Mouse (Mus musculus): ENCODE data around the gene Gm10974.

Gene Gm10974

DNA sequence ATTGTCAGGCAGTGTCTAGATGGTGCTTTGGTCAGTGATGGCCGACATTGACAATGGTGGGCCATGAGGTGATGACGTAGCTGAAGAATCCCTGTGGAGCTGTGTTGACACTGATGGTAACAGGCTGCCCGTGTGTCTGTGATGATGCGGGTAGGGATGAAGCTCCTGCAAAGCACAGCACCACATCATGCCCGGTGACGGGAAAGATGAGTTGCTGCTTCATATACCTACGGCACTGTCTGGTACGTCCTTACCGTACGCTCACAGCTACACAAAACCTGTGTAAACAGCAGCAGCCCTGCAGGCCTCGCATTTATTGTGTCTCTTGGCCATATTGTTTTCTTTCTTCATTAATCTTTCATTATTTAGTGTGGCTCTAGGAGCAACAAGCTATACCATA is 1.2 kb upstream of the Gm10974 start:
- DNase-seq: no peak

GRCm38 (mm10) chr7:66365411-66365810 is 294 bp upstream of the Gm10974 start:
- DNase-seq: no peak

- no peak for DNase-seq
Measured at GRCm38 (mm10) chr7:66369071-66369933, 3.6 kb downstream of the Gm10974 start.

- no peak for DNase-seq
Measured at GRCm38 (mm10) chr7:66369934-66370445, 4.3 kb downstream of the Gm10974 start.

DNA sequence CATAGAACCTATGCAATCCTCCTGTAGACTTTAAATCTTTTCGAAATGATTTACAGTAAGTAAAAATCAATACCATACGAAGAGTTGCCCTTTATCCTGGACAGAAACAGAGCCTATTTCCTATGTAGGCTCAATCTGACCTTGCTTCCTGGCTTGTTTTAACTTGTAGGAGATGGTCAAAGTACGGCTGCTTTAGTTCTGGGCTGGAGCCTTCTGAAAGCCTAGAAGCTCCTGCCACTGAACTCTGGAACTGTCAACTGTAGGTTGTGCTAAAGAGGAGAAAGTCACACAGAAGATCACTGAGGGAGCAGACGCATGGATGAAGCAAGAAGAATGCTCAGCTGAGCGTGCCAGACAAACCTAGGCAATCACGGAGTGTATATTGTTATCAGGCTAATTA is 5.3 kb downstream of the Gm10974 start:
- DNase-seq: no peak

- DNase-seq: no peak
Measured at GRCm38 (mm10) chr7:66373391-66373790, 7.7 kb downstream of the Gm10974 start.

GRCm38 (mm10) chr7:66375736-66376135 is 10.0 kb downstream of the Gm10974 start:
- DNase-seq: no peak

DNA sequence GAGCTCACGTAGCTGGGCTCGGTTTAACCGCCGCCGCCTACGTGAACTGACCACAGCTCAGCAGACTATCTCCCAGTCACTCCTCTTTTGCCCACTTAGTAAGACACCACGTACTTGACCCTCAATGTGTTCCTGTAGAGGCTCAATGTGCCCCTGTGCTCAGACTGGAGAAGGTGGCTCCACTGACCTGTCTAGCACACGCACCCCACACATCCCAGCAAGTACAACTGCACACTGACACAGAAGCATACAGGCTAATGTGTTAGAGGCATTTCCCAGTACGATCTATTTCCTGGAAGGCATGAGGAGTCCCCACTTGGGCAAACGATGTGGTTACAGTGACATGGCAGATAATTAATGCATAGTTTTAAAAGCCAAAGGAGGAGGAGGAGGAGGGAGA is 10.9 kb downstream of the Gm10974 start:
- no peak for DNase-seq

GRCm38 (mm10) chr7:66384213-66384612 is 18.5 kb downstream of the Gm10974 start:
- no peak for DNase-seq

DNA sequence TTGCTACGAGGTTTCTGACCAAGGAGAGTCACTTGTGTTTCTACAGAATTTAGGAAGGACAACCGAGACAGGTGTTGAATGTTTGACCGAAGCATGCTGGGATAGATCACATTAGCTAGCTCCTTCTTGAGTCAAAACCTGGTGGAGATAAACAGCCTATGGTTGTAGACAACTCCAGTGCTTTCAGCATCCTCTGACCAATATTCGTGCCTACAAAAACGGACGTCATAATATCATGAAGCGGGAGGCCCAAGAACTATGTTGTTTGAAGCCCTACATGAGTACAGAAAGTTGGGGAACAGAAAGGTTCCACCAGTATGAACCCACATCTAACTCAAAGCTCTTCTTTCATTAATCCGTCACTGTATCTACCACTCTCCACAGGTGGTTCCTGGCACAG is 19.2 kb downstream of the Gm10974 start:
- no peak for DNase-seq

DNA sequence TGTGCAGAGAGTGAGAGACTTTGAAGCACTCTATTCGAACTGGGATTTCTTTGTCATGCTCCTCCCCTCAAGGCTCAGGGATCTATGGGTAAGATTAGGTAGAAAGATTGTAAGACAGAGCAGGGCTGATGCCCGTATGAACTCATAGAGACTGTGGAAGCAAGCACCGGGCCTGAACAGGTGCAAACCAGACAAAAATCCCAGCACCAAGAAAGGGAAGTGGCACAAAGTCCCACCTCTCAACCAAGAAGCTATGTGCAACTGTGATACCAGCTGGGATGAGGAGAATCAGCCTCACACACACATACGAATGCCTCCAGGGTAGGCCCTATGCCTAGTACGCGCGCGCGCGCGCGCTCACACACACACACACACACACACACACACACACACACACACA is 20.1 kb downstream of the Gm10974 start:
- DNase-seq: no peak

- DNase-seq: no peak
Measured at GRCm38 (mm10) chr7:66386411-66386810, 20.7 kb downstream of the Gm10974 start.

DNA sequence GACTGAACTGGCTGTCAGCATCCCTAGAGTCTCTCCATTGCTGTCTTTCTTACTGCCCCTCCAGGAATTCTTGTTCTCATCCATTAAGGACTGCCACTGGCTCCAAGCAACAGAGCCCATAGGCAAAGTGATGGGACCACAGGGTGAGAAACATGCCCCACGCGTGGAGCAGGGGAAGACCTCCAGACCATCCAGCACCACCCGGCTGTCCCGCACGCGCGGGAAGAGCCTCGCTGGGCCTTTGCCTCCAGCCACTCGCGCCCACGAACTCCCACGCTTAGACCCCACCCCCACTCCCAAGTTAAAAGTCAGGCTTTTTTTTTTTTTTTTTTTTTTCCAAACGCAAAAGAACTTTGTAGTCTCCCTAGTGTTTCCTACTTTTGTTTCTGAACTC is 21.7 kb downstream of the Gm10974 start:
- no peak for DNase-seq

DNA sequence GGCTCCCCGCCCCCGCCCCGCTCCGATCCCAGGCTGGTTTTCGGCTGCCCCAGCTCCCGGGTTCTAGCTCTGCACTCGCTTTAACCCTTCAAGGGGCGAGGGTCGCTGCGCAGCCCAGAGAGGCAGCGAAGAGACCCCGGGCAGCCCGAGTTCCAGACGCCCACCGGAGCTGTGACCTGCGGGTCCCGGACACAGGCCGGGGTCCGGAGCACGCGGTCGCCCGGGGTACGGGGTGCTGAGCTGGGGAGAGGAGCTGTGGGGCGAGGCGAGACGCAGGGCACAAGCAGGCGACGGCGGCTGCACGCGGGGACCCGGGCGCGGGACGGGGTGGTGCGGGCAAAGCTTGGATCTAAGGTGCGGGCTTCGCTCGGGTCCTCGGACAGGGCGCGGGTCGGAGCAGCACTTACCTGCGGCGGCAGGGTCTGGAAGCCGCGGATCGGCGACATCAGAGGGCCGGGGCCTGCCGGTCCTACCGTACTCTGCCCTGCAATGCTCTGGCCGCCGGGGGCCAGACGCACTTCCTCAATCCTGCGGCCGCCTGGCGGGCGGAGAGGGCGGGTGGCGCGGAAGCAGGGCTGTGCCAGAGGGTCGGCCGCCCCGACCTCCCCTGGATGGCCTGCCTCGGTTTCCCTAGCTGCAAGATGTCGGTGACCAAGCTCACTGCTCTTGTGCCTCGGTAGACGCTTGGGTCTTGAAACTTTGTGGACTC is 22.3 kb downstream of the Gm10974 start, which contains the start of gene Lrrk1:
Lrrk1 (minus strand) TSS at position 538 of the 709 bp plus-strand sequence.
- DNase-seq: peak in 1 of 2 experiments; percentile 7

GRCm38 (mm10) chr7:66388621-66389532 is 23.2 kb downstream of the Gm10974 start:
- DNase-seq: peak; percentile 60 to 62

- no peak for DNase-seq
Measured at GRCm38 (mm10) chr7:66397288-66397687, 31.6 kb downstream of the Gm10974 start.

GRCm38 (mm10) chr7:66401605-66402004 is 35.9 kb downstream of the Gm10974 start:
- no peak for DNase-seq

- DNase-seq: no peak
Measured at GRCm38 (mm10) chr7:66402876-66403275, 37.2 kb downstream of the Gm10974 start.

GRCm38 (mm10) chr7:66404141-66404540 is 38.4 kb downstream of the Gm10974 start:
- DNase-seq: no peak

- no peak for DNase-seq
Measured at GRCm38 (mm10) chr7:66404802-66405201, 39.1 kb downstream of the Gm10974 start.

DNA sequence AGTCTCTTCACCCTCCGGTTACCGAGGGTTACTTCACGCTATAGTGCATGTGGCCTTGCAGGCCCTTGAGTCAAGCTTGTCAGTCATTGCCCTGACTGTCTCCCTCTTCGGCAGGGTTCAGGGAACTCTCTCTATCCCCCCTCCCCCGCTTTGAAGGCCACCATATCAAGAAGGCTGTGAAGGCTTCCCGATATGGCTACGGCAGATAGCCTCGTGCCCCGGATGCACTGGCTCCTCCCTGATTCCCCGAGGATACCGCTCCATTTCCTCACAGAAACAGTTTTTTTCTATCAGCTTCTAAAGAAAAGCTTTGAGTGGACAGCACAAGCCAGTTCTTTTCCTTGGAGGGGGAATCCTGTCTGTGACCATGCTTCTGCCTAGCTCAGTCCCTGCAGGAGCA is 39.8 kb downstream of the Gm10974 start:
- DNase-seq: no peak

GRCm38 (mm10) chr7:66405951-66406721 is 40.4 kb downstream of the Gm10974 start:
- no peak for DNase-seq
